Comparison of ENCODE assay signal across 14 mouse cellular contexts in genomic region chr11:70234497-70234896, GRCm38 (mm10). TPM values are rescaled to one million over a fixed set of nuclear protein-coding genes. Genes with fewer than 3 reads are reported as not detected.
DNase-seq lines count a peak whose midpoint lies in the region; ATAC-seq and TF ChIP-seq lines count a peak whose summit lies in the region.
"Had no signal": no experiment of that assay in that cellular context is flagged by ENCODE, and none has a peak within 500 bp of the region (broad histone marks: within the 10 kb centered on the region; RNA-seq: fewer than 3 reads in every experiment).

No protein-coding gene starts in this region.

- H3K27ac ChIP-seq in hindbrain, postnatal 0 days: no peak overlapping the region
- no peak overlapping the region for H3K27ac ChIP-seq in hindbrain, embryonic 14.5 days
- H3K27ac ChIP-seq in lung, postnatal 0 days (ENCODE audit: low read length): peak overlapping the region; percentile 51; the same call in 1 of the 2 replicates
- H3K27ac ChIP-seq in embryonic facial prominence, embryonic 14.5 days (replicated peaks; ENCODE audit: low read depth, low read length): no peak overlapping the region
- H3K27ac ChIP-seq in forebrain, embryonic 15.5 days (replicated peaks): no peak overlapping the region
- H3K27ac ChIP-seq: neural tube, embryonic 15.5 days had no signal

- 81% methylated on average over 8 of the region's 8 CpGs for WGBS in hindbrain, postnatal 0 days
- 89% methylated on average over 8 of the region's 8 CpGs for WGBS in hindbrain, embryonic 14.5 days
- 78% methylated on average over 8 of the region's 8 CpGs for WGBS in lung, postnatal 0 days
- 82% methylated on average over 8 of the region's 8 CpGs for WGBS in embryonic facial prominence, embryonic 14.5 days
- WGBS in forebrain, embryonic 15.5 days: 91% methylated on average over 8 of the region's 8 CpGs

- H3K4me2 ChIP-seq in hindbrain, postnatal 0 days (ENCODE audit: low read depth, low read length): 0 out of 2 replicates have a peak overlapping the region, but pooled peaks have one; percentile 18
- no peak overlapping the region for H3K4me2 ChIP-seq in hindbrain, embryonic 14.5 days (replicated peaks)
- H3K4me2 ChIP-seq in lung, postnatal 0 days (replicated peaks; ENCODE audit: low read depth, low read length): peak overlapping the region; percentile 57; the same call in 1 of the 2 replicates
- H3K4me2 ChIP-seq in embryonic facial prominence, embryonic 14.5 days (ENCODE audit: low read depth, low read length): peak overlapping the region; percentile 62; the same call in 1 of the 2 replicates
- no peak overlapping the region for H3K4me2 ChIP-seq in forebrain, embryonic 15.5 days (replicated peaks)
- H3K4me2 ChIP-seq: heart, embryonic 12.5 days; neural tube, embryonic 15.5 days had no signal

- H3K27me3 ChIP-seq in hindbrain, postnatal 0 days (ENCODE audit: insufficient read depth, low read length): 0 out of 2 replicates have a peak, but pooled peaks cover 4% of the 10 kb centered on the region
- peaks cover 17% of the 10 kb centered on the region for H3K27me3 ChIP-seq in hindbrain, embryonic 14.5 days (ENCODE audit: control insufficient read depth, insufficient read depth, low read length)
- H3K27me3 ChIP-seq in lung, postnatal 0 days (replicated peaks; ENCODE audit: insufficient read depth, low read length): peaks cover 7% of the 10 kb centered on the region; the same call in 1 of the 2 replicates
- H3K27me3 ChIP-seq in embryonic facial prominence, embryonic 14.5 days (replicated peaks; ENCODE audit: control insufficient read depth, insufficient read depth, low read length): peaks cover 13% of the 10 kb centered on the region
- H3K27me3 ChIP-seq in forebrain, embryonic 15.5 days: peaks cover 15% of the 10 kb centered on the region

- no peaks in the 10 kb centered on the region for H3K9me3 ChIP-seq in hindbrain, postnatal 0 days (ENCODE audit: low read length)
- no peaks in the 10 kb centered on the region for H3K9me3 ChIP-seq in hindbrain, embryonic 14.5 days (ENCODE audit: control insufficient read depth, low read length)
- H3K9me3 ChIP-seq in lung, postnatal 0 days (ENCODE audit: low read length): no peaks in the 10 kb centered on the region
- H3K9me3 ChIP-seq in embryonic facial prominence, embryonic 14.5 days (ENCODE audit: control insufficient read depth, low read length): no peaks in the 10 kb centered on the region
- H3K9me3 ChIP-seq in forebrain, embryonic 15.5 days: no peaks in the 10 kb centered on the region
- H3K9me3 ChIP-seq: G1E; heart, embryonic 12.5 days; neural tube, embryonic 15.5 days had no signal

- peak; percentile 39 for DNase-seq in cerebellum, adult 11-12 months
- DNase-seq in cerebellum, adult 11 months: no peak
- no peak for DNase-seq in hindbrain, postnatal 0 days (ENCODE audit: low spot score)
- DNase-seq in hindbrain, embryonic 14.5 days (ENCODE audit: low spot score): no peak
- no peak for DNase-seq in lung, postnatal 0 days (ENCODE audit: low spot score)
- no peak for DNase-seq in lung, postnatal 10 days
- DNase-seq in embryonic facial prominence, embryonic 14.5 days (ENCODE audit: low spot score): no peak

- H3K36me3 ChIP-seq in hindbrain, postnatal 0 days (ENCODE audit: insufficient read depth, low read length): peaks cover 14% of the 10 kb centered on the region; the same call in 1 of the 2 replicates
- H3K36me3 ChIP-seq in hindbrain, embryonic 14.5 days (replicated peaks; ENCODE audit: control insufficient read depth, insufficient read depth): peaks cover 19% of the 10 kb centered on the region
- no peaks in the 10 kb centered on the region for H3K36me3 ChIP-seq in lung, postnatal 0 days (ENCODE audit: insufficient read depth, low read length)
- H3K36me3 ChIP-seq in embryonic facial prominence, embryonic 14.5 days (ENCODE audit: control insufficient read depth, insufficient read depth, low read length): peaks cover 16% of the 10 kb centered on the region
- peaks cover 15% of the 10 kb centered on the region for H3K36me3 ChIP-seq in forebrain, embryonic 15.5 days

- no peak overlapping the region for H3K9ac ChIP-seq in hindbrain, postnatal 0 days (replicated peaks; ENCODE audit: low read length)
- H3K9ac ChIP-seq in hindbrain, embryonic 14.5 days: no peak overlapping the region
- H3K9ac ChIP-seq in lung, postnatal 0 days (replicated peaks; ENCODE audit: low read depth): no peak overlapping the region
- H3K9ac ChIP-seq in embryonic facial prominence, embryonic 14.5 days (ENCODE audit: low read depth, low read length): no peak overlapping the region
- H3K9ac ChIP-seq in forebrain, embryonic 15.5 days (replicated peaks): no peak overlapping the region
- H3K9ac ChIP-seq: heart, embryonic 12.5 days; neural tube, embryonic 15.5 days had no signal

- TF ChIP-seq EP300 in lung, postnatal 0 days (IDR thresholded peaks at IDR 0.05): no peak

- no peak for TF ChIP-seq CTCF in hindbrain, postnatal 0 days (IDR thresholded peaks at IDR 0.05; ENCODE audit: low read depth)
- TF ChIP-seq CTCF in lung, postnatal 0 days (IDR thresholded peaks at IDR 0.05): no peak

- H3K4me3 ChIP-seq in hindbrain, postnatal 0 days (ENCODE audit: low read length): no peak overlapping the region
- H3K4me3 ChIP-seq in hindbrain, embryonic 14.5 days (replicated peaks; ENCODE audit: low read length): no peak overlapping the region
- H3K4me3 ChIP-seq in lung, postnatal 0 days (ENCODE audit: low read depth, low read length): no peak overlapping the region
- H3K4me3 ChIP-seq in embryonic facial prominence, embryonic 14.5 days (ENCODE audit: low read depth, low read length): no peak overlapping the region
- no peak overlapping the region for H3K4me3 ChIP-seq in forebrain, embryonic 15.5 days
- H3K4me3 ChIP-seq: heart, embryonic 12.5 days; layer of hippocampus, adult 2 months; neural tube, embryonic 15.5 days had no signal

- no peak for ATAC-seq in hindbrain, postnatal 0 days
- no peak for ATAC-seq in hindbrain, embryonic 14.5 days (ENCODE audit: low FRiP score)
- no peak for ATAC-seq in lung, postnatal 0 days
- no peak for ATAC-seq in embryonic facial prominence, embryonic 14.5 days (ENCODE audit: low read depth)
- no peak for ATAC-seq in forebrain, embryonic 15.5 days (replicated peaks)
- ATAC-seq: inflammation-experienced regulatory T-cells, adult 6 months; midbrain, embryonic 16.5 days had no signal

- H3K4me1 ChIP-seq in hindbrain, postnatal 0 days (ENCODE audit: insufficient read depth, low read length): peaks cover 10% of the 10 kb centered on the region
- H3K4me1 ChIP-seq in hindbrain, embryonic 14.5 days (replicated peaks; ENCODE audit: control insufficient read depth, insufficient read depth, low read length): peaks cover 33% of the 10 kb centered on the region
- peaks cover 12% of the 10 kb centered on the region for H3K4me1 ChIP-seq in lung, postnatal 0 days (ENCODE audit: insufficient read depth, low read depth, low read length)
- peaks cover 23% of the 10 kb centered on the region for H3K4me1 ChIP-seq in embryonic facial prominence, embryonic 14.5 days (ENCODE audit: control insufficient read depth, insufficient read depth, low read length)
- H3K4me1 ChIP-seq in forebrain, embryonic 15.5 days: peaks cover 53% of the 10 kb centered on the region

RNA-seq across cellular contexts. Expression of gene 0610010K14Rik, which starts 3.2 kb away (rescaled TPM):
- 61.6 and 96.0 TPM in 2 replicates for total RNA-seq in hindbrain, postnatal 0 days (2014; rRNA removed)
- 172 and 185 TPM in 2 replicates for polyA plus RNA-seq in hindbrain, postnatal 0 days (2015; fragmentation: Nextera tagmentation; extraction: Ambion mirVana)
- polyA plus RNA-seq in hindbrain, embryonic 14.5 days (2014; fragmentation: Nextera tagmentation; extraction: Ambion mirVana): 155 and 161 TPM in 2 replicates
- 115 and 118 TPM in 2 replicates for polyA plus RNA-seq in lung, postnatal 0 days (2015; fragmentation: Nextera tagmentation; extraction: Ambion mirVana)
- polyA plus RNA-seq in embryonic facial prominence, embryonic 14.5 days (2014; fragmentation: Nextera tagmentation; extraction: Ambion mirVana): 149 and 172 TPM in 2 replicates
- polyA plus RNA-seq in forebrain, embryonic 15.5 days (2015; fragmentation: Nextera tagmentation; extraction: Ambion mirVana): 191 and 199 TPM in 2 replicates

RNA-seq across cellular contexts. Expression of gene Bcl6b, which starts 4.9 kb away (rescaled TPM):
- total RNA-seq in hindbrain, postnatal 0 days (2014; rRNA removed): 4.9 and 5.0 TPM in 2 replicates
- 2.4 and 2.7 TPM in 2 replicates for polyA plus RNA-seq in hindbrain, postnatal 0 days (2015; fragmentation: Nextera tagmentation; extraction: Ambion mirVana)
- polyA plus RNA-seq in hindbrain, embryonic 14.5 days (2014; fragmentation: Nextera tagmentation; extraction: Ambion mirVana): 5.0 and 5.2 TPM in 2 replicates
- polyA plus RNA-seq in lung, postnatal 0 days (2015; fragmentation: Nextera tagmentation; extraction: Ambion mirVana): 19.2 and 31.6 TPM in 2 replicates
- 11.6 and 13.0 TPM in 2 replicates for polyA plus RNA-seq in embryonic facial prominence, embryonic 14.5 days (2014; fragmentation: Nextera tagmentation; extraction: Ambion mirVana)
- 5.7 and 6.1 TPM in 2 replicates for polyA plus RNA-seq in forebrain, embryonic 15.5 days (2015; fragmentation: Nextera tagmentation; extraction: Ambion mirVana)
- polyA plus RNA-seq: G1E had no signal

RNA-seq across cellular contexts. Expression of gene Gm21988, which starts 5.1 kb away (rescaled TPM):
- 1.9 and 2.8 TPM in 2 replicates for total RNA-seq in hindbrain, postnatal 0 days (2014; rRNA removed)
- 14.2 and 15.2 TPM in 2 replicates for polyA plus RNA-seq in hindbrain, postnatal 0 days (2015; fragmentation: Nextera tagmentation; extraction: Ambion mirVana)
- 12.6 and 15.9 TPM in 2 replicates for polyA plus RNA-seq in hindbrain, embryonic 14.5 days (2014; fragmentation: Nextera tagmentation; extraction: Ambion mirVana)
- polyA plus RNA-seq in lung, postnatal 0 days (2015; fragmentation: Nextera tagmentation; extraction: Ambion mirVana): 11.0 and 15.3 TPM in 2 replicates
- polyA plus RNA-seq in embryonic facial prominence, embryonic 14.5 days (2014; fragmentation: Nextera tagmentation; extraction: Ambion mirVana): 9.9 and 12.2 TPM in 2 replicates
- polyA plus RNA-seq in forebrain, embryonic 15.5 days (2015; fragmentation: Nextera tagmentation; extraction: Ambion mirVana): 12.9 and 13.0 TPM in 2 replicates

RNA-seq across cellular contexts. Expression of gene Rnasek, which starts 5.1 kb away (rescaled TPM):
- total RNA-seq in hindbrain, postnatal 0 days (2014; rRNA removed): 85.4 and 88.6 TPM in 2 replicates
- polyA plus RNA-seq in hindbrain, postnatal 0 days (2015; fragmentation: Nextera tagmentation; extraction: Ambion mirVana): 597 and 610 TPM in 2 replicates
- 342 and 388 TPM in 2 replicates for polyA plus RNA-seq in hindbrain, embryonic 14.5 days (2014; fragmentation: Nextera tagmentation; extraction: Ambion mirVana)
- polyA plus RNA-seq in lung, postnatal 0 days (2015; fragmentation: Nextera tagmentation; extraction: Ambion mirVana): 462 and 484 TPM in 2 replicates
- 182 and 204 TPM in 2 replicates for polyA plus RNA-seq in embryonic facial prominence, embryonic 14.5 days (2014; fragmentation: Nextera tagmentation; extraction: Ambion mirVana)
- polyA plus RNA-seq in forebrain, embryonic 15.5 days (2015; fragmentation: Nextera tagmentation; extraction: Ambion mirVana): 271 and 278 TPM in 2 replicates

RNA-seq across cellular contexts. Expression of gene Slc16a13, which starts 13.6 kb away (rescaled TPM):
- total RNA-seq in hindbrain, postnatal 0 days (2014; rRNA removed): 15.3 and 17.2 TPM in 2 replicates
- polyA plus RNA-seq in hindbrain, postnatal 0 days (2015; fragmentation: Nextera tagmentation; extraction: Ambion mirVana): 9.4 and 10.8 TPM in 2 replicates
- polyA plus RNA-seq in hindbrain, embryonic 14.5 days (2014; fragmentation: Nextera tagmentation; extraction: Ambion mirVana): 12.9 and 13.4 TPM in 2 replicates
- 4.5 and 6.0 TPM in 2 replicates for polyA plus RNA-seq in lung, postnatal 0 days (2015; fragmentation: Nextera tagmentation; extraction: Ambion mirVana)
- polyA plus RNA-seq in embryonic facial prominence, embryonic 14.5 days (2014; fragmentation: Nextera tagmentation; extraction: Ambion mirVana): 4.2 and 5.8 TPM in 2 replicates
- 14.9 and 17.7 TPM in 2 replicates for polyA plus RNA-seq in forebrain, embryonic 15.5 days (2015; fragmentation: Nextera tagmentation; extraction: Ambion mirVana)

Comparison
In these comparisons a context has a peak if more than half of its experiments do, and no peak if none do; other contexts are left out.
1. H3K4me2 ChIP-seq: peak in hindbrain, postnatal 0 days (single experiment), lung, postnatal 0 days (single experiment) and embryonic facial prominence, embryonic 14.5 days (single experiment); none in hindbrain, embryonic 14.5 days (single experiment) and forebrain, embryonic 15.5 days (single experiment).